Mouse (Mus musculus) intestine, embryonic 15.5 days (tissue): ENCODE results near the gene Prpf4b. TPM values are rescaled to one million over a fixed set of nuclear protein-coding genes. Genes with fewer than 3 reads are reported as not detected.
"Not testable (repeated sequence)": the region's sequence is repeated elsewhere in the genome, so short reads cannot be mapped to it uniquely, and the experiment has no call there.

ENCODE experiments used
- ATAC-seq: fragments of 200-750 bp; cut with Nextera tagmentation; 2 replicates; pipeline ENCODE4 v1.8.0; 2017; ENCODE audit warnings: moderate TSS enrichment, moderate library complexity
- H3K27ac ChIP-seq: fragments of 300-500 bp; sonication (generic); 2 replicates; pipeline ENCODE4 v1.5.1; 2015; ENCODE audit warnings: mild to moderate bottlenecking, inconsistent platforms
- H3K27me3 ChIP-seq: fragments of 300-500 bp; sonication (generic); replicated peaks from 2 replicates; pipeline ENCODE4 v1.6.1; 2015; ENCODE audit warnings: inconsistent platforms
- H3K36me3 ChIP-seq: fragments of 300-500 bp; sonication (generic); 2 replicates; pipeline ENCODE4 v1.6.1; 2015; ENCODE audit warnings: inconsistent platforms
- H3K4me1 ChIP-seq: fragments of 300-500 bp; sonication (generic); replicated peaks from 2 replicates; pipeline ENCODE4 v1.6.1; 2015; ENCODE audit warnings: inconsistent platforms
- H3K4me2 ChIP-seq: fragments of 300-500 bp; sonication (generic); replicated peaks from 2 replicates; pipeline ENCODE4 v1.6.1; 2015; ENCODE audit warnings: mild to moderate bottlenecking, inconsistent platforms
- H3K4me3 ChIP-seq: fragments of 300-500 bp; sonication (generic); replicated peaks from 2 replicates; pipeline ENCODE4 v1.5.1; 2015; ENCODE audit warnings: inconsistent platforms
- H3K9ac ChIP-seq: fragments of 300-500 bp; sonication (generic); 2 replicates; pipeline ENCODE4 v1.6.1; 2015; ENCODE audit warnings: inconsistent platforms
- H3K9me3 ChIP-seq: fragments of 300-500 bp; sonication (generic); 2 replicates; pipeline ENCODE4 v1.6.1; 2016; ENCODE audit warnings: inconsistent platforms
- WGBS: fragments of 180-500 bp; shearing (Covaris S2); methylation state at CpG from one replicate; pipeline ENCODE4 v1.1.7; 2015; 5-methylcytosine and 5-hydroxymethylcytosine counted together
- polyA plus RNA-seq: library from polyadenylated mRNA; unstranded; fragments of >200 nt; fragmentation: Nextera tagmentation; extraction: Ambion mirVana; gene quantifications from 2 replicates; pipeline ENCODE4 v1.2.1, GENCODE M21; 2015

Gene Prpf4b
- polyA plus RNA-seq: 58.9 and 75.6 TPM in 2 replicates

DNA sequence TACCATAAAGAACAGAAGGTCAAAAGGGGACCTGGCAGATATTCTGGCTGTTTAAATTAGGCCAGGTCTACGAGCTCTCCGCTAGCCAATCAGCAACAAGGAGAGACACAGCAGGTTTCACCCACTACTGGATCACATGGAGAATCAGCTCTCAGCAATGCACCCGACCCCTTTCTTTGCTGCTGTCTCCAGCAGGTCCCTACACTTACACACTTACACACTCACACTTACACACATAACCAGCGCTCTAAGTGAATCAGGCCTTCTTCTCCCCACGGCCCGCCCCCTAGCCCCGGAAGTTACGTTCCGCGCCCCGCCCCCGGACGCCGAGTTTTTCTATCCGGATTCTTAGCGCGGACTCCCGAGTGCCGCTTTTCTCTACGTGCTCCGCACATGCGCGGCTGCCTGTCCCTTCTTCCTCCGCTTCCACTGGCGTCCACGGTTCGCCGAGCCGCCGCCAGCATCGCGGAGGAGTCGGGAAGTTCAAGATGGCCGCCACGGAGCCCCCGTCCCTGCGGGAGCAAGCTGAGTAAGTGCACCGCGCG lies at the start of gene Prpf4b:
Gene Prpf4b (plus strand): TSS at position 137 of the 545 bp plus-strand sequence.
- H3K36me3 ChIP-seq: peaks cover 3% of the 10 kb centered on the region; the same call in 1 of the 2 replicates

DNA sequence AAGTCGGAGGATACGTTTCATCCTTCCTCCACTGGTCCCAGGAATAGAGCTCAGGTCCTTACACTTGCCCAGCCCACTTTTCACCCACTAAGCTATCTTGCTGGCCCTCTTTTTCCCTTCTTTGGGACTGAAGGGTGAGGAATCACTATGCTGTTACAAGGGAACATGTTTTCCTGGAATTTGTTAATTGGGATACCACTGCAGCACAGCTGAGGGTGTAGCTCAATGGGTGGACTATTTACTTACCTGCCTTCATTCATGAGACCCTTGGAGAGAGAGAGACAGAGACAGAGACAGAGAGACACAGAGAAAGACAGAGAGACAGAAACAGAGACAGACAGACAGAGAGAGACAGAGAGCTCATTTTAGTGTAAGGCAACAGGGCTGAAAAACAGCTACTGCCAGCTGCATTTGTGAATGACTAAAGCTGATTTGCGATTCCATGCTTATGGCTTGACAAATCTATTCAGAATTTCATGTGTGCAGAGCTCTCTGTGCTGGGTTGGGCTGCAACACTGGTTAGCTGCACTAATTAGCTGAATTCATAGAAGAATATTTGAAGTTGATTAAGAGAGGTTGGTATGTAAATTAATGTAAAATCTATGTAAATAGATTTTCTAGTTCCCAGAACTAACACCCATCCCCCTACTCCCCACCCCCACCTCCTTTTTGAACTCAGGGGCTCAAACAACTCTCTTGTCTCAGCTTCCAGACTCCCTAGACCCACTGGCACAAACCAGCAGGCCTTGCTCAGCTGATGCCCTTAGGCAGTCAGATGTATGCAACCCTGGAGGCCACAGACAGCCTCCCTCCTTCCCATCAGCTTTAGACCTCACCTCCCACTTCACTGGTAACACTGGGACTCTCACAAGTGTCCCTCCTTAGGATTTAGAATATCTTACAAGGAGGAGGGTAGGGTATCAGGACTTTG lies 48.1 kb upstream of the Prpf4b start:
- no peak overlapping the region for H3K4me3 ChIP-seq

More for the DNA sequence above, at the start of gene Prpf4b:
- Histone ChIP-seq H3K27me3 (no peaks in the 10 kb centered on the region), H3K9ac (peak within 1 kb of the TSS; percentile 98), H3K9me3 (no peaks in the 10 kb centered on the region), H3K27ac (peak within 1 kb of the TSS; percentile 99), H3K4me1 (peaks cover 6% of the 10 kb centered on the region; the same call in 1 of the 2 replicates), H3K4me2 (peak within 1 kb of the TSS; percentile 75), H3K4me3 (peak within 1 kb of the TSS; percentile 98)
- ATAC-seq: peak; percentile 82
- under 1% methylated on average over 40 of the region's 40 CpGs for WGBS

GRCm38 (mm10) chr13:34827988-34828882 lies 46.9 kb upstream of the Prpf4b start:
- 55% methylated on average over 10 of the region's 10 CpGs for WGBS
- no peaks in the 10 kb centered on the region for H3K36me3 ChIP-seq
- no peaks in the 10 kb centered on the region for H3K27me3 ChIP-seq
- H3K4me2 ChIP-seq: no peak overlapping the region
- H3K4me1 ChIP-seq: no peaks in the 10 kb centered on the region
- peak; percentile 93 for ATAC-seq
- H3K4me3 ChIP-seq: no peak overlapping the region
- no peaks in the 10 kb centered on the region for H3K9me3 ChIP-seq
- H3K9ac ChIP-seq: no peak overlapping the region
- peak overlapping the region; percentile 49 for H3K27ac ChIP-seq

More for the DNA sequence above, 48.1 kb upstream of the Prpf4b start:
- Histone ChIP-seq H3K9me3 (no peaks in the 10 kb centered on the region), H3K27ac (peak overlapping the region; percentile 49; the same call in 1 of the 2 replicates), H3K36me3 (no peaks in the 10 kb centered on the region), H3K9ac (no peak overlapping the region), H3K4me2 (no peak overlapping the region), H3K4me1 (no peaks in the 10 kb centered on the region), H3K27me3 (no peaks in the 10 kb centered on the region)
- no peak; the same call in 1 of the 2 replicates for ATAC-seq
- 88% methylated on average over 3 of the region's 3 CpGs for WGBS

- 86% methylated on average over 4 of the region's 4 CpGs for WGBS
- Histone ChIP-seq H3K9me3 (no peaks in the 10 kb centered on the region), H3K9ac (no peak overlapping the region), H3K4me2 (no peak overlapping the region), H3K27ac (no peak overlapping the region), H3K27me3 (no peaks in the 10 kb centered on the region), H3K4me1 (no peaks in the 10 kb centered on the region), H3K4me3 (no peak overlapping the region), H3K36me3 (no peaks in the 10 kb centered on the region)
- no peak for ATAC-seq
These were observed 32.3 kb upstream of the Prpf4b start for GRCm38 (mm10) chr13:34842851-34843250.

DNA sequence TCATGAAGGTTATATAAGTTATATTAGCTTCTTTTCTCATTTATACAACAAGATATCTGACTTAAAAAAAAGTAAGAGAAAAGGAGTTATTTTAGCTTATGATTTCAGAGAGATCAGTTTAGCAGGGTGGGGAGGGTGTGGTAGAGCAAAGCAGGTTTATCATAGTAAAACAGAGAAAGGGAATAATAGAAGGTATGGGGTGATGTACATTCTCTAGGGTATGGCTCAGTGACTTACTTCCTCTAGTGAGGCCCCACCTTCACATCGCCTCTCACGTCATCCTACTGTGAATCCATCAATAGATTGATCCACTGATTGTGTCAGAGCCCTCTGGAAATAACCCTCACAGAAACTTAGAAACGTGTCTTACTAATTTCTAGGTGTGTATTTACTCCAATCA lies 24.3 kb upstream of the Prpf4b start:
- WGBS: 86% methylated on average over 3 of the region's 3 CpGs
- no peaks in the 10 kb centered on the region; the same call in 1 of the 2 replicates for H3K9me3 ChIP-seq
- ATAC-seq: no peak

DNA sequence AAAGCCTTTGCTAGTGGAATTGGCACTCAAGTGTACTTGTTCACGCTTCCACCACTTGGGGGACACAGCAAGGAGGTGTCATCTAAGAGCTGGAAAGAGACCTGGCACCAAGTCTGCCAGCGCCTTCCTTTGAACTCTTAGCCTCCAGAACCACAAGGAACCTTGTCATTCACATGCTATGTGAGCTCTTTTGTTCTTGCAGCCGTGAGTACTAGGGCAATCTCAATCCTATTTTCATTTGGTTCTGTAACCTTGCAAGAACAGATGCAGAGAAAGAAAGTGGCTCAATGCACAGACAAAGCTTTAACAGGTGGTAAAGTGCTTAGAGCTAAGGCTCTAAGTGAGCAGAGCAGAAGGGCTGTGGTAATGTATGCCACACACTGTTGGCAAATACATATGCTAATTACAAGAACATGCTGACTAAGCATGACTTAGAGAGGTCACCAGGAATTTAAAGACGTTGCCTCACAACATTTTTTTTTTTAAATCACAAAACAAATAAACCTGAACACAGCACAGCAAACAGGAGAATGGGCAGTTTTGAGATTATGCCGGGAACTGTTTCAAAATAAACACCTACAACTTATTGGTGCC lies 23.8 kb upstream of the Prpf4b start:
- no peak for ATAC-seq
- Histone ChIP-seq H3K4me1 (no peaks in the 10 kb centered on the region), H3K27ac (no peak overlapping the region)

More for the DNA sequence above, 24.3 kb upstream of the Prpf4b start:
- Histone ChIP-seq H3K27me3 (no peaks in the 10 kb centered on the region), H3K4me3 (no peak overlapping the region), H3K4me1 (no peaks in the 10 kb centered on the region), H3K36me3 (no peaks in the 10 kb centered on the region), H3K9ac (no peak overlapping the region), H3K4me2 (no peak overlapping the region), H3K27ac (no peak overlapping the region)

DNA sequence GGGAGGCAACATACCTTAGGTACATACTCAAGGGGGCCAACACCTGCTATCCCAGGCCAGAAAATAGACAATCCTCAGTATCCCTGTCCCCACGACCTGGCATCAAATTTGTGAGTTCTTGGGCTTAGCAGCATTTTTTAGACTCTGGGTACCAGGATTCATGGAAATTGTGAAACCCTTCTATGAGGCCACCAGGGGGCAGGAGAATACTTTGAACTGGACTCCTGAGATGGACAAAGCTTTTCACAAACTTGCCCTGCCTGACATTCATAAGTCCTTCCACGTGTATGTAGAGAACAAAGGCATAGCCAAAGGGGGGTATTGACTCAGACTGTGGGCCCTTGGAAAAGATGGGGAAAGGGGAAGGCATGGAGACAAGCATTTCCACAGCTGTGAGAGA lies 17.6 kb upstream of the Prpf4b start:
- Histone ChIP-seq H3K9ac (no peak overlapping the region), H3K4me1 (no peaks in the 10 kb centered on the region), H3K27ac (no peak overlapping the region), H3K4me2 (no peak overlapping the region), H3K36me3 (no peaks in the 10 kb centered on the region), H3K27me3 (no peaks in the 10 kb centered on the region), H3K4me3 (no peak overlapping the region), H3K9me3 (no peaks in the 10 kb centered on the region; the same call in 1 of the 2 replicates)
- 28% methylated on average over 2 of the region's 2 CpGs for WGBS
- ATAC-seq: no peak

More for the DNA sequence above, 23.8 kb upstream of the Prpf4b start:
- H3K4me2 ChIP-seq: no peak overlapping the region
- H3K36me3 ChIP-seq: no peaks in the 10 kb centered on the region
- no peaks in the 10 kb centered on the region; the same call in 1 of the 2 replicates for H3K9me3 ChIP-seq
- no peak overlapping the region for H3K9ac ChIP-seq
- H3K4me3 ChIP-seq: no peak overlapping the region
- 69% methylated on average over 5 of the region's 5 CpGs for WGBS
- H3K27me3 ChIP-seq: no peaks in the 10 kb centered on the region

DNA sequence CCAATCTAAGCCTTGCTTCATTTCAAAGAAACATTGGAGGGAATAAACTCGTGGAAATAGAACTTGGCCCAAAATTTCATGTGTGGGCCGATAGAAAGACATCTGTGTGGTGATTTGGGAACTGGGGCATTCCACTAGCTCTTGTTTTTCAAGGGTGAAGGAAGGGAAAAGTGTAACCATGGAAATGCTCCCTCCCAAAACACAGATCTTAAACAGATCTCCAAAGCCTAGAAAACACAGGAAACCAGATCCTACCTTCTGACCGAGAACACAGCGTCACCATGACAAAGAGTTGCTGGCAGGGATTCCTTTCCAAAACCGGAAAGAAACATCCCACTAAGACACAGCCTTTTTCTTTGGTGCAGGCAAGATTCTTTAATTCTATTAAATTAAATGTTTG lies 15.7 kb upstream of the Prpf4b start:
- no peak overlapping the region for H3K9ac ChIP-seq
- no peak for ATAC-seq
- H3K27ac ChIP-seq: no peak overlapping the region
- H3K4me1 ChIP-seq: no peaks in the 10 kb centered on the region
- no peaks in the 10 kb centered on the region for H3K27me3 ChIP-seq
- no peaks in the 10 kb centered on the region for H3K9me3 ChIP-seq
- no peaks in the 10 kb centered on the region for H3K36me3 ChIP-seq
- H3K4me2 ChIP-seq: no peak overlapping the region
- 72% methylated on average over 5 of the region's 5 CpGs for WGBS
- H3K4me3 ChIP-seq: no peak overlapping the region

GRCm38 (mm10) chr13:34861166-34861565 lies 13.9 kb upstream of the Prpf4b start:
- H3K4me2 ChIP-seq, H3K27ac ChIP-seq: not testable (repeated sequence)
- 27% methylated on average over 6 of the region's 8 CpGs for WGBS

DNA sequence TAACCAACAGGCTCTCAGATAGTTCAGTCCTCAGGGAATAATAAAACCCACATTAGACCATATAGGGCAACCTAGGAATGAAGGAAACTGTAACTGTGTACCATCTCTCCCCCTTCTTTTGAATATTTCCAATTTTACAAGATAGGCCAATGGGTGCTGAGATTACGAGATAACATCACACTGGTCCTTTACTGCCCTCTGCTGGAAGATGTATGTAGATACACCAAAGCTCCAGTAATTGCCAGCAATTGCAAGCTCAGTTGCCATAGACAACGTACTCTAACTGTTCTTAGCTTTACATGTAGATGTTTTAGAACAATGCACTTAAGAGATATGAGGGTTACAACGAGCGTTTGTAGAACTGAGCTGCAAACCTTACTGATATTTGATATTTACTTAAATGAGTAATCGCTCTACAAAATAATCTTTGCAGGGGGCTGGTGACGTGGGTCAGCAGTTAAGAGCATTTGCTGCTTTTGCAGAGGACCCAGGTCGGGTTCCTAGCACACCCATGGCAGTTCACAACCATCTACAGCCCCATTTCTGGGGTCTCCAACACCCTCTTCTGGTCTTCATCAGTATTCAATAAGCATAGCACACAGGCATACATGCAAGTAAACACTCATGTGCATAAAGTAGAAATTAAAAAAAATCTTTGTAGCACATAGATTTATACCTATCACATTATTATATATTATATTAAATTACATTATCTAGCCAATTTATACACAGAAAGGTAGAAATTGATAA lies 10.5 kb upstream of the Prpf4b start:
- no peaks in the 10 kb centered on the region for H3K9me3 ChIP-seq
- no peak overlapping the region for H3K9ac ChIP-seq
- no peaks in the 10 kb centered on the region for H3K36me3 ChIP-seq
- H3K4me3 ChIP-seq: no peak overlapping the region
- peak; percentile 59; the same call in 1 of the 2 replicates for ATAC-seq
- 43% methylated on average over 7 of the region's 7 CpGs for WGBS
- no peak overlapping the region for H3K4me2 ChIP-seq
- no peaks in the 10 kb centered on the region for H3K4me1 ChIP-seq
- no peaks in the 10 kb centered on the region for H3K27me3 ChIP-seq
- H3K27ac ChIP-seq: no peak overlapping the region

More at GRCm38 (mm10) chr13:34861166-34861565, 13.9 kb upstream of the Prpf4b start:
- not testable (repeated sequence) for ATAC-seq, H3K27me3 ChIP-seq, H3K36me3 ChIP-seq, H3K4me1 ChIP-seq, H3K9me3 ChIP-seq, H3K9ac ChIP-seq, H3K4me3 ChIP-seq
